Mouse (Mus musculus) thymus, postnatal 14 days (tissue): Measurements from ENCODE around the gene Ubap2.

ENCODE experiments used
- DNase-seq: peaks from one replicate; pipeline ENCODE4 v3.0.0; 2021

Gene Ubap2

GRCm38 (mm10) chr4:41161232-41161631 is 113.7 kb downstream of the Ubap2 start:
- DNase-seq: no peak

DNA sequence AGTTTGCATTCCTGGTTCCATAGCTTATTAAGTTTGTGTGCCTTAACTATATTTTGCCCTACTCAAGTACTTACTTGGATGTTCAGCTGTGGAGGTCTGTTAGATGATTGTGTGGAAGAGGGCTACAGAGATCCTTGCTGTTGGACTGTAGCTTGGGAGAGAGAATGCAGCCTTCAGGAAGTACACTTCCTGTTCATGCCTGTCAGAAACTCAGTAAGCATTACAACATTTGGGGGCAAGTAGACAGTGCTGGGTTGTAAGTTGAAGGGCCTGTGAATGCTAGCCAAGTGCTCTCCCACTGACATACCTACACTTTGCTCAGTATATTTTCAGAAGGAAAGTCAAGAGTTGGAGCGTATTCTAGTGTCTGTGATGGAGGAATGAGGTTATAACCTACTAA is 116.7 kb downstream of the Ubap2 start:
- DNase-seq: no peak

- no peak for DNase-seq
These were observed 118.0 kb downstream of the Ubap2 start for GRCm38 (mm10) chr4:41156961-41157360.

- no peak for DNase-seq
These were observed 121.8 kb downstream of the Ubap2 start for GRCm38 (mm10) chr4:41153146-41153545.

GRCm38 (mm10) chr4:41151186-41151585 is 123.8 kb downstream of the Ubap2 start:
- no peak for DNase-seq

- DNase-seq: no peak
These were observed 125.1 kb downstream of the Ubap2 start for GRCm38 (mm10) chr4:41149891-41150290.
